Mouse (Mus musculus) inflammation-experienced regulatory T-cells, adult 16 weeks (primary cell): ENCODE results near the gene Vstm2b. TPM values are rescaled to one million over a fixed set of nuclear protein-coding genes. Genes with fewer than 3 reads are reported as not detected.

Source experiments
- polyA plus RNA-seq: library from polyadenylated mRNA; unstranded; fragments of 100-300 nt; shearing (Covaris generic); gene quantifications from one replicate; pipeline ENCODE4 v1.2.1, GENCODE M21; 2017

Gene Vstm2b
- not detected for polyA plus RNA-seq

DNA sequence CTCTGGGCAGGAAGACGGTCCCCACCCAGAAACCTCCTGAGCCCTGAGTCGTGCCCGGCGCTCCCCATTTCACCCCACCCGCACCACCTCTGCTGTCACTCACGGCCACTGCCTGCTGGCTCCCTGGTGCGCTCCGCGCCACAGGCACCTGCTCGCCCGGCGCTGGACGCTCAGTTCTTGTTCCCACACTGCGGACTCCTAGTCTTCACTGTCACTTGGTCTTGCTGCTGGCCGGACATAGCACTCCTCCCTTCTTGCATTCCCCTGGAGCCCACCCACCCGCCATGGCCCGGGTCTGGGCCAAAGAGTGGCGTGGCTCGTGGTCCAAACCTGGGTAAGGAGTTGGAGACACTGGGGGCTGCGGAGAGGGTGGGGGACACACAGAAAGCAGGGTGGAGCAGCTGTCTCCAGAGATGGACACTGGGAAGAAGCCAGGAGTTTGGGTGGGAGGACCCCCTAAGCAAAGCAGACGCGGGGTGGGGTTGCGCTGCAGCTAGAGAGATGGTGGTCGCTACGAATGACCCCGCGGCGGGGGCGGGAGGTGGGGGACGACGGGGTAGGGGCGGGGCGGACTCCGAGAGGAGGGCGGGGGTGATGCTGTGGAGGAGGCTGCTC, at the start of gene Vstm2b:
Gene Vstm2b (plus strand): TSS at position 233 of the 615 bp plus-strand sequence.

Other genes with a start within 250 kb of the Vstm2b start
- gene 4930433I11Rik, start 89.2 kb downstream of the Vstm2b start, polyA plus RNA-seq, result not detected
- not detected for gene Gm4884, start 134.4 kb downstream of the Vstm2b start, polyA plus RNA-seq